Mouse (Mus musculus) ES-E14 (cell line): ENCODE data around the gene Kcnd3.

Experiments
- CHD2 ChIP-seq: IDR thresholded peaks from 2 replicates; pipeline ENCODE4 v1.6.1; 2014; ENCODE audit warnings: mild to moderate bottlenecking, low read depth, low read length, inconsistent platforms
- MAFK ChIP-seq: IDR thresholded peaks from 2 replicates; pipeline ENCODE4 v1.6.1; 2014; ENCODE audit warnings: mild to moderate bottlenecking, low read depth, low read length, inconsistent platforms; ENCODE audit not compliant: insufficient read depth
- ZC3H11A ChIP-seq: IDR thresholded peaks from 2 replicates; pipeline ENCODE4 v1.6.1; 2012; ENCODE audit warnings: low read depth, mild to moderate bottlenecking, inconsistent platforms, low read length, borderline replicate concordance
- ZNF384 ChIP-seq: IDR thresholded peaks from 2 replicates; pipeline ENCODE4 v1.6.1; 2012; ENCODE audit warnings: low read depth, low read length, inconsistent platforms

DNA sequence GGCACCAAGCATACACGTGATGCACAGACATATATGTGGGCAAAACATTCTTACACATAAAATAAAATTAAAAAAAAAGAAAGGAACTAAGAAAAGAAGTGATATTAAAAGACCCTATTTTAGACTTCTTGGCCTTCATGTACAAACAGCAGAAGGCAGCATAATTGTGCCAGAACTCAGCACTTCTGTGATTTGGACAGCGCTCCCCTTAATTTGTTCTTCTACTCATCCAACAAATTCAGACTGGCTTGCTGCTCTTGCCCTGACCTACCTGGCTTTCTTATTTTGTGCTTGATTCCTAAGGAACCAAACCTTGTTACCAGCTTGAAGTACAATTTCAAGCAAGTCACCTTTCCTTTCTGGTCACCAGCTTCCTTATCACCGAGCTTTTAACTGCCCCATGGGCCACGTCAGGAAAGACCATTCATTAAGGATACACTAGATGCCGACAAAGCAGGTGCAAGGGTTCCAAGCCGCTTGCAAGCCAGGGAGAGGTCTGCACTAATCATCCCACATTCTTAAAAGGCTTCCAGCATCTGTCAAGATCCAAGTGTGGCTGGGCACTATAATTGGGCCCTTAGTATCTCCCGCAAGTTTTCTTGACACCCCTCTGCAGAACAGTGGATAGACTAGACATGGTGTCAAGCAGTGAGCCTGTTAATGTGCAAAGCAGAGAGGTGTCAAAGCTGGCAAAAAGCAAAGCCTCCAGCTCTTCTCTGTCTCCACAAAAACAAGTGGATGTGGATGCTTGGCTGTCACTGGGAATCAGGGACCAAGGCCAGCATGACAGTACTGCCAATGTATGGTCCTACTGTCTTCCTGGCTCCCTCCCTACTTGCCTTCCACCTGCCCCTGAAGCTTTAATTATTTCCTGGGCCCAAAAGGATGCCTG is 159.6 kb downstream of the Kcnd3 start:
- TF ChIP-seq CHD2: no peak
- TF ChIP-seq MAFK: no peak
- TF ChIP-seq ZC3H11A: no peak
- TF ChIP-seq ZNF384: no peak
